ENCODE assay signal across 8 mouse cellular contexts in the genomic region with DNA sequence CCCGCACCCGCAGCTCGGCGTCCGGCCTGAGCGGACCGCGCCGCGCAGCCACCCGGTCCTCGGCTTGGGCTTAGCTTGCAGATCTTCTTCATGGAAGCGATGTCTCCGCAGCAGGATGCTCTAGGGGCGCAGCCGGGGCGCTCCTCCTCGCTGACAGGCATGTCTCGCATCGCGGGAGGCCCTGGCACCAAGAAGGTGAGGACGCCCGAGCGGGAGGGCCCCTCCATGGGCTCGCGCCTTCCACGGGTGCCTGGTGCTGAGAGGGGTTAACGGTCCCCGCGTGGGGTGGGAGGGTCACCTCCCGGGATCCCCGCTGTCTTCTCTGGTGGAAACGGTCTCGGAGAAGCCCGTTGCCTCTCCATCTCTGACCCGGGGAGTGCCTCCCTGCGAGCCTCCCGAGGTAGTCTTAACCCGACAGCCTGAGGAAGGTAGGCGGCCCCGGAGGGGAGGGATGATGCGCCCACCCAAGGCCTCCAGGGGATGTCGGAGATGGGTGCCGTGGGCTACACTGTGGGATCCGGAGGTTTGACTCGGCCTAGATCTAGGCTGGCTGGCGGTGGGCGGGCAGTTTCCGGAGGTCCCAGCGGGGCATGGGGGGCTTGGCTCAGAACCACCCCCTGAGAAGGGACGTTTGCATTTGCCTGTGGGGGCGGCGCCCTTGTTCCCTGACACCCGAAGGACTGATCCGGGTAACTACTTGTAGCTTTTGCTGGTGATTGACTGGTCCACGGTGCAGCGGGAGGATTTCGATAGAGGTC. TPM values are rescaled to one million over a fixed set of nuclear protein-coding genes. Genes with fewer than 3 reads are reported as not detected.
DNase-seq lines count a peak whose midpoint lies in the region; ATAC-seq and TF ChIP-seq lines count a peak whose summit lies in the region.

No protein-coding gene starts in this region.

- H3K4me2 ChIP-seq in forebrain, embryonic 14.5 days (ENCODE audit: low read length), result peak overlapping the region; percentile 82
- H3K4me2 ChIP-seq in lung, postnatal 0 days (replicated peaks; ENCODE audit: low read depth, low read length), result peak overlapping the region; percentile 92

- intact Hi-C loops in heart, postnatal 25 days (cut with DNase I), result loop anchor here (2.0 kb wide), 1 partner anchor 143 kb away; no protein-coding TSS in a partner anchor

- TF ChIP-seq CTCF in Patski (IDR thresholded peaks at IDR 0.05), result no peak
- no peak for TF ChIP-seq CTCF in lung, postnatal 0 days (IDR thresholded peaks at IDR 0.05)

- H3K4me1 ChIP-seq in forebrain, embryonic 14.5 days (ENCODE audit: control insufficient read depth, insufficient read depth, low read length), result peaks cover 6% of the 10 kb centered on the region; the same call in 1 of the 2 replicates
- H3K4me1 ChIP-seq in lung, postnatal 0 days (ENCODE audit: insufficient read depth, low read depth, low read length), result peaks cover 3% of the 10 kb centered on the region; the same call in 1 of the 2 replicates

- CTCF ChIA-PET in Patski (lab: Charles Lee), result interaction anchor here (0.8 to 1.8 kb wide), 6 partner anchors 10 to 397 kb away, joined by 3 to 5 read pairs (median 3); no protein-coding TSS in a partner anchor

- peak overlapping the region; percentile 65 for H3K4me3 ChIP-seq in forebrain, embryonic 14.5 days (ENCODE audit: low read depth, low read length)
- H3K4me3 ChIP-seq in lung, postnatal 0 days (ENCODE audit: low read depth, low read length), result peak overlapping the region; percentile 67

- peaks cover 10% of the 10 kb centered on the region for H3K27me3 ChIP-seq in Patski
- 0 out of 2 replicates have a peak, but pooled peaks cover 5% of the 10 kb centered on the region for H3K27me3 ChIP-seq in forebrain, embryonic 14.5 days (replicated peaks; ENCODE audit: control insufficient read depth, insufficient read depth, low read length)
- H3K27me3 ChIP-seq in lung, postnatal 0 days (replicated peaks; ENCODE audit: insufficient read depth, low read length), result peaks cover 10% of the 10 kb centered on the region; the same call in 1 of the 2 replicates

- peak; percentile 34 for ATAC-seq in Patski
- peak; percentile 47 for ATAC-seq in forebrain, embryonic 14.5 days
- ATAC-seq in lung, postnatal 0 days, result peak; percentile 32; the same call in 1 of the 2 replicates

- no peak for DNase-seq in Patski (ENCODE audit: low read depth, low spot score)
- peak; percentile 4 for DNase-seq in brain, embryonic 18.5 days (ENCODE audit: low read depth, low spot score)
- peak; percentile 27 for DNase-seq in forebrain, embryonic 14.5 days (ENCODE audit: low spot score)
- DNase-seq in heart, postnatal 25 days (ENCODE audit: low spot score), result peak; percentile 8
- peak; percentile 65 to 67 for DNase-seq in layer of hippocampus, postnatal 36 days
- peak; percentile 23 for DNase-seq in lung, postnatal 0 days (ENCODE audit: low spot score)
- DNase-seq in right cerebral cortex, postnatal 14 days, result peak; percentile 53
- DNase-seq in Muller cell, postnatal 12 days (ENCODE audit: inconsistent ontology term), result no peak

- TF ChIP-seq EP300 in lung, postnatal 0 days (IDR thresholded peaks at IDR 0.05), result no peak

- H3K27ac ChIP-seq in forebrain, embryonic 14.5 days (ENCODE audit: low read depth, low read length), result peak overlapping the region; percentile 77
- peak overlapping the region; percentile 47; the same call in 1 of the 2 replicates for H3K27ac ChIP-seq in lung, postnatal 0 days (ENCODE audit: low read length)

- H3K9ac ChIP-seq in forebrain, embryonic 14.5 days (ENCODE audit: low read length), result peak overlapping the region; percentile 71
- H3K9ac ChIP-seq in lung, postnatal 0 days (replicated peaks; ENCODE audit: low read depth), result 0 out of 2 replicates have a peak overlapping the region, but pooled peaks have one; percentile 29

- in situ Hi-C loops in Patski (cut with MboI; ENCODE audit: low pct_unique_long_range_greater_than_20kb), result loop anchor here (10.0 kb wide), 1 partner anchor 431 kb away; no protein-coding TSS in a partner anchor

- POLR2A ChIA-PET in Patski (lab: Charles Lee), result no interaction called here

- H3K36me3 ChIP-seq in forebrain, embryonic 14.5 days (ENCODE audit: control insufficient read depth, insufficient read depth, low read length), result no peaks in the 10 kb centered on the region
- H3K36me3 ChIP-seq in lung, postnatal 0 days (ENCODE audit: insufficient read depth, low read length), result no peaks in the 10 kb centered on the region

- WGBS in forebrain, embryonic 14.5 days, result under 1% methylated on average over 49 of the region's 58 CpGs
- under 1% methylated on average over 58 of the region's 58 CpGs for WGBS in lung, postnatal 0 days

- no peaks in the 10 kb centered on the region for H3K9me3 ChIP-seq in forebrain, embryonic 14.5 days (replicated peaks; ENCODE audit: control insufficient read depth, low read length)
- H3K9me3 ChIP-seq in lung, postnatal 0 days (ENCODE audit: low read length), result no peaks in the 10 kb centered on the region

RNA-seq across cellular contexts. Expression of gene Arhgap20, which starts 0.5 kb away (rescaled TPM):
- polyA plus RNA-seq in Patski (2021), result 2.1 TPM
- 6.6 and 12.2 TPM in 2 replicates for polyA plus RNA-seq in forebrain, embryonic 14.5 days (2014; fragmentation: Nextera tagmentation; extraction: Ambion mirVana)
- total RNA-seq in heart, postnatal 25 days (2021), result 10 to 100 TPM; 16.3 to 21.6 TPM
- total RNA-seq in layer of hippocampus, postnatal 36 days (2021), result 10 to 100 TPM; 57.4 to 74.9 TPM
- 7.5 and 9.3 TPM in 2 replicates for polyA plus RNA-seq in lung, postnatal 0 days (2015; fragmentation: Nextera tagmentation; extraction: Ambion mirVana)

Comparison
In these comparisons a context has a peak if more than half of its experiments do, and no peak if none do; other contexts are left out.
1. DNase-seq: peak in brain, embryonic 18.5 days (single experiment), forebrain, embryonic 14.5 days (single experiment), heart, postnatal 25 days (single experiment), layer of hippocampus, postnatal 36 days (2 of 2), lung, postnatal 0 days (single experiment) and right cerebral cortex, postnatal 14 days (single experiment); none in Patski (single experiment) and Muller cell, postnatal 12 days (single experiment).
2. Peak in every context shown above with its lines, with median percentiles within 50 percentile points of each other: ATAC-seq.